Mouse (Mus musculus) kidney, postnatal 0 days (tissue): ENCODE measurements around the gene Usp24. TPM values are rescaled to one million over a fixed set of nuclear protein-coding genes. Genes with fewer than 3 reads are reported as not detected.

Experiments used
- ATAC-seq: fragments of 200-750 bp; cut with Nextera tagmentation; replicated peaks from 2 replicates; pipeline ENCODE4 v1.8.0; 2017; ENCODE audit warnings: low read depth, moderate number of reproducible peaks, moderate TSS enrichment, moderate library complexity; ENCODE audit not compliant: low FRiP score
- DNase-seq: peaks from one replicate; pipeline ENCODE4 v3.0.0-alpha.2; 2016; ENCODE audit warnings: low spot score
- H3K27ac ChIP-seq: fragments of 300-500 bp; sonication (generic); 2 replicates; pipeline ENCODE4 v1.5.1; 2014; ENCODE audit warnings: mild to moderate bottlenecking
- H3K27me3 ChIP-seq: fragments of 300-500 bp; sonication (generic); 2 replicates; pipeline ENCODE4 v1.6.1; 2014; ENCODE audit warnings: low read length, mixed read lengths; ENCODE audit not compliant: insufficient read depth
- H3K36me3 ChIP-seq: fragments of 300-500 bp; sonication (generic); 2 replicates; pipeline ENCODE4 v1.6.1; 2014; ENCODE audit warnings: low read length, mixed read lengths; ENCODE audit not compliant: insufficient read depth
- H3K4me1 ChIP-seq: fragments of 300-500 bp; sonication (generic); replicated peaks from 2 replicates; pipeline ENCODE4 v1.6.1; 2014; ENCODE audit warnings: antibody characterized with exemption, low read length, mixed read lengths; ENCODE audit not compliant: insufficient read depth
- H3K4me2 ChIP-seq: fragments of 300-500 bp; sonication (generic); 2 replicates; pipeline ENCODE4 v1.6.1; 2014; ENCODE audit warnings: mild to moderate bottlenecking, low read length, moderate library complexity, mixed read lengths
- H3K4me3 ChIP-seq: fragments of 300-500 bp; sonication (generic); replicated peaks from 2 replicates; pipeline ENCODE4 v1.5.1; 2014; ENCODE audit warnings: low read depth, low read length
- H3K9ac ChIP-seq: fragments of 300-500 bp; sonication (generic); 2 replicates; pipeline ENCODE4 v1.6.1; 2014; ENCODE audit warnings: low read depth, low read length
- H3K9me3 ChIP-seq: fragments of 300-500 bp; sonication (generic); replicated peaks from 2 replicates; pipeline ENCODE4 v1.6.1; 2016; ENCODE audit warnings: low read length, inconsistent platforms, mixed read lengths
- CTCF ChIP-seq: IDR thresholded peaks from 2 replicates; pipeline ENCODE4 v1.5.1; 2016; ENCODE audit warnings: antibody characterized with exemption, low read depth, mild to moderate bottlenecking, moderate library complexity
- whole genome bisulfite sequencing: fragments of 180-500 bp; shearing (Covaris S2); extraction: QIAGEN DNeasy Blood & Tissue Kit; methylation state at CpG from one replicate; pipeline ENCODE4 v1.1.7; 2014; 5-methylcytosine and 5-hydroxymethylcytosine counted together
- polyA plus RNA-seq: library from polyadenylated mRNA; unstranded; fragments of >200 nt; fragmentation: Nextera tagmentation; extraction: Ambion mirVana; gene quantifications from 2 replicates; pipeline ENCODE4 v1.2.1, GENCODE M21; 2015

The Usp24 gene
- polyA plus RNA-seq, 1 experiment from 2014 or later: 12.2 TPM

GRCm38 (mm10) chr4:106389908-106390307 is 73.9 kb downstream of the Usp24 start:
- DNase-seq: peak; percentile 44

GRCm38 (mm10) chr4:106409621-106410020 is 93.6 kb downstream of the Usp24 start:
- ATAC-seq: no peak
- peaks cover 71% of the 10 kb centered on the region for H3K36me3 ChIP-seq
- peak; percentile 3 for DNase-seq

More at GRCm38 (mm10) chr4:106389908-106390307, 73.9 kb downstream of the Usp24 start:
- ATAC-seq: no peak
- Histone ChIP-seq H3K9me3 (no peaks in the 10 kb centered on the region), H3K4me2 (no peak overlapping the region), H3K4me3 (no peak overlapping the region), H3K9ac (no peak overlapping the region), H3K27ac (no peak overlapping the region), H3K4me1 (no peaks in the 10 kb centered on the region), H3K27me3 (no peaks in the 10 kb centered on the region), H3K36me3 (peaks cover 66% of the 10 kb centered on the region)
- WGBS: 66% methylated on average over 3 of the region's 3 CpGs
- TF ChIP-seq CTCF: no peak

GRCm38 (mm10) chr4:106419256-106419655 is 103.2 kb downstream of the Usp24 start:
- Histone ChIP-seq H3K9me3 (no peaks in the 10 kb centered on the region), H3K9ac (no peak overlapping the region), H3K4me2 (no peak overlapping the region), H3K4me1 (no peaks in the 10 kb centered on the region), H3K36me3 (peaks cover 40% of the 10 kb centered on the region), H3K4me3 (no peak overlapping the region), H3K27ac (no peak overlapping the region), H3K27me3 (no peaks in the 10 kb centered on the region)
- no peak for ATAC-seq
- TF ChIP-seq CTCF: no peak
- no peak for DNase-seq
- WGBS: 85% methylated on average over 3 of the region's 3 CpGs

More at GRCm38 (mm10) chr4:106409621-106410020, 93.6 kb downstream of the Usp24 start:
- no peak overlapping the region for H3K27ac ChIP-seq
- no peaks in the 10 kb centered on the region for H3K4me1 ChIP-seq
- no peaks in the 10 kb centered on the region for H3K27me3 ChIP-seq
- no peaks in the 10 kb centered on the region for H3K9me3 ChIP-seq
- no peak for TF ChIP-seq CTCF
- WGBS: 57% methylated on average over 14 of the region's 14 CpGs
- H3K4me3 ChIP-seq: no peak overlapping the region
- no peak overlapping the region for H3K9ac ChIP-seq
- H3K4me2 ChIP-seq: no peak overlapping the region

- H3K4me2 ChIP-seq: no peak overlapping the region
- DNase-seq: no peak
Measured at GRCm38 (mm10) chr4:106419791-106420190, 103.8 kb downstream of the Usp24 start.

GRCm38 (mm10) chr4:106422597-106422996 is 106.6 kb downstream of the Usp24 start:
- H3K9ac ChIP-seq: no peak overlapping the region
- DNase-seq: no peak
- no peak overlapping the region for H3K27ac ChIP-seq
- 93% methylated on average over 3 of the region's 3 CpGs for WGBS
- no peak overlapping the region for H3K4me3 ChIP-seq
- no peak for ATAC-seq
- no peaks in the 10 kb centered on the region for H3K9me3 ChIP-seq
- H3K36me3 ChIP-seq: peaks cover 48% of the 10 kb centered on the region
- H3K4me1 ChIP-seq: no peaks in the 10 kb centered on the region
- no peak for TF ChIP-seq CTCF
- H3K4me2 ChIP-seq: no peak overlapping the region
- no peaks in the 10 kb centered on the region for H3K27me3 ChIP-seq

More at GRCm38 (mm10) chr4:106419791-106420190, 103.8 kb downstream of the Usp24 start:
- ATAC-seq: no peak
- H3K4me1 ChIP-seq: no peaks in the 10 kb centered on the region
- no peak for TF ChIP-seq CTCF
- H3K9me3 ChIP-seq: no peaks in the 10 kb centered on the region
- H3K27me3 ChIP-seq: no peaks in the 10 kb centered on the region
- WGBS: 83% methylated on average over 6 of the region's 6 CpGs
- no peak overlapping the region for H3K4me3 ChIP-seq
- no peak overlapping the region for H3K9ac ChIP-seq
- H3K36me3 ChIP-seq: peaks cover 46% of the 10 kb centered on the region
- H3K27ac ChIP-seq: no peak overlapping the region

- no peak; the same call in 1 of the 2 replicates for ATAC-seq
Measured at GRCm38 (mm10) chr4:106424560-106424959, 108.5 kb downstream of the Usp24 start.

GRCm38 (mm10) chr4:106426286-106426685 is 110.3 kb downstream of the Usp24 start:
- DNase-seq (peak; percentile 41), ATAC-seq (no peak)
- TF ChIP-seq CTCF: peak; percentile 53; the same call in 1 of the 2 replicates
- H3K9ac ChIP-seq: no peak overlapping the region
- H3K36me3 ChIP-seq: peaks cover 59% of the 10 kb centered on the region
- 49% methylated on average over 5 of the region's 5 CpGs for WGBS
- no peaks in the 10 kb centered on the region for H3K4me1 ChIP-seq
- H3K4me2 ChIP-seq: no peak overlapping the region
- H3K27ac ChIP-seq: no peak overlapping the region
- no peaks in the 10 kb centered on the region for H3K9me3 ChIP-seq
- no peaks in the 10 kb centered on the region for H3K27me3 ChIP-seq
- H3K4me3 ChIP-seq: no peak overlapping the region

More at GRCm38 (mm10) chr4:106424560-106424959, 108.5 kb downstream of the Usp24 start:
- H3K9ac ChIP-seq: no peak overlapping the region
- no peak for DNase-seq
- no peak overlapping the region for H3K4me3 ChIP-seq
- 88% methylated on average over 1 of the region's 1 CpGs for WGBS
- H3K4me1 ChIP-seq: no peaks in the 10 kb centered on the region
- peaks cover 47% of the 10 kb centered on the region for H3K36me3 ChIP-seq
- TF ChIP-seq CTCF: no peak
- no peak overlapping the region for H3K27ac ChIP-seq
- no peaks in the 10 kb centered on the region for H3K9me3 ChIP-seq
- H3K4me2 ChIP-seq: no peak overlapping the region
- H3K27me3 ChIP-seq: no peaks in the 10 kb centered on the region
